Mouse (Mus musculus): ENCODE results near the gene Tpp2. TPM values are rescaled to one million over a fixed set of nuclear protein-coding genes. Genes with fewer than 3 reads are reported as not detected.
"Not testable (repeated sequence)": the region's sequence is repeated elsewhere in the genome, so short reads cannot be mapped to it uniquely, and the experiment has no call there.

The Tpp2 gene
- polyA plus RNA-seq, 1 experiment from 2014 or later: 78.8 TPM

GRCm38 (mm10) chr1:44032213-44032612 lies 98.8 kb downstream of the Tpp2 start:
- Histone ChIP-seq H3K27ac (replicated peaks) (no peak overlapping the region), H3K4me1 (no peaks in the 10 kb centered on the region), H3K4me3 (no peak overlapping the region), H3K27me3 (replicated peaks; ENCODE audit: low read depth, poor library complexity, severe bottlenecking) (no peaks in the 10 kb centered on the region), H3K36me3 (replicated peaks) (no peaks in the 10 kb centered on the region), H3K9me3 (no peaks in the 10 kb centered on the region)
- 75% methylated on average over 2 of the region's 2 CpGs for WGBS
- no peak for DNase-seq (ENCODE audit: low spot score)

- no peak overlapping the region for H3K4me3 ChIP-seq
- no peaks in the 10 kb centered on the region for H3K27me3 ChIP-seq (replicated peaks; ENCODE audit: low read depth, poor library complexity, severe bottlenecking)
- no peak overlapping the region for H3K27ac ChIP-seq (replicated peaks)
- no peaks in the 10 kb centered on the region for H3K36me3 ChIP-seq (replicated peaks)
- DNase-seq (ENCODE audit: low spot score): no peak
- H3K9me3 ChIP-seq: no peaks in the 10 kb centered on the region
- no peaks in the 10 kb centered on the region for H3K4me1 ChIP-seq
- WGBS: 88% methylated on average over 5 of the region's 5 CpGs
Observed at GRCm38 (mm10) chr1:44032948-44033347, 99.5 kb downstream of the Tpp2 start.

- WGBS: 1% methylated on average over 17 of the region's 17 CpGs
- Histone ChIP-seq H3K36me3 (replicated peaks) (no peaks in the 10 kb centered on the region), H3K9me3 (no peaks in the 10 kb centered on the region), H3K27ac (replicated peaks) (peak overlapping the region; percentile 77), H3K4me1 (peaks cover 7% of the 10 kb centered on the region), H3K27me3 (replicated peaks; ENCODE audit: low read depth, poor library complexity, severe bottlenecking) (no peaks in the 10 kb centered on the region), H3K4me3 (peak overlapping the region; percentile 54)
- DNase-seq (ENCODE audit: low spot score): peak; percentile 69
Observed at GRCm38 (mm10) chr1:44041797-44042554, 108.5 kb downstream of the Tpp2 start.

- no peaks in the 10 kb centered on the region for H3K9me3 ChIP-seq
- 6% methylated on average over 6 of the region's 6 CpGs for whole genome bisulfite sequencing
- H3K4me1 ChIP-seq: peaks cover 7% of the 10 kb centered on the region
- H3K27ac ChIP-seq (replicated peaks): peak overlapping the region; percentile 77
- DNase-seq (ENCODE audit: low spot score): peak; percentile 47
- no peaks in the 10 kb centered on the region for H3K27me3 ChIP-seq (replicated peaks; ENCODE audit: low read depth, poor library complexity, severe bottlenecking)
- H3K36me3 ChIP-seq (replicated peaks): no peaks in the 10 kb centered on the region
- H3K4me3 ChIP-seq: peak overlapping the region; percentile 54
Observed at GRCm38 (mm10) chr1:44042555-44042915, 109.1 kb downstream of the Tpp2 start.

DNA sequence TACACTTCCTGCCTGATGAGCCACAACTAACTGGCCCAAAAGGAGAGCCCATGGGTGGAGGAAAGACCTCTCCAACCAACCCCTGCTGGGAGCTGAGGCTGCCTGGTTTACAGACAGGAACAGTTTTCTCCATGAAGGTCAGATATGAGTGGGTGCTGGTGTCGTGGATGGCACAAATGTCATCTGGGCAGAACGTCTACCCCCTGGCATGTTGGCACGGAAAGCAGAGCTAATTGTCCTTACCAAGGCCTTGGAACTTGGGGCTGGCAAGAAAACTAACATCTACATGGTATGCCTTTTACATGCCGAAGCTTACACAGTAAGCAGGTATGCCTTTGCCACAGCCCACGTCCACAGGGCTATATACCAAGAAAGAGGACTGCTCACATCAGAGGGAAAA lies 112.2 kb downstream of the Tpp2 start:
- DNase-seq (ENCODE audit: low spot score); H3K27me3 ChIP-seq (replicated peaks; ENCODE audit: low read depth, poor library complexity, severe bottlenecking); H3K27ac ChIP-seq (replicated peaks); H3K36me3 ChIP-seq (replicated peaks); H3K9me3 ChIP-seq; H3K4me1 ChIP-seq; H3K4me3 ChIP-seq: not testable (repeated sequence)
- 86% methylated on average over 5 of the region's 5 CpGs for WGBS

DNA sequence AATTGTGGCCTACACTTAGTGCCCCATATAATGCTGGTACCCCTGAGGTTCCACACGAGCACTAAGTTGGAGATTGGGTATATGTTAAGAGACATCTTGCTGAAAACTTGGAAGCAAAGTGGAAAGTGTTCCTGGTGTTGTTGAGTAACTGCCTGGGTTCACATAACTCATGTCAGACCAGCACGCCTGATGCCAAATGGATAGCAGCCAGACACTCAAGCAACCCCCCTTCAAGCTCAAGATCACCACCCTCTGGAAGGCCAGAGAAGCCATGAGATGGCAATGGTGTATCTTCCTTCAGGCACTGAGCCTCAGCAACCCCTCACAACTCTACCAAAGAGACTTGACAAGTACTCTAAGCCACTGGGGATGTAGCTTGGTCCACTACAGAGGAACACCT lies 113.1 kb downstream of the Tpp2 start:
- H3K27ac ChIP-seq (replicated peaks): no peak overlapping the region
- H3K27me3 ChIP-seq (replicated peaks; ENCODE audit: low read depth, poor library complexity, severe bottlenecking): no peaks in the 10 kb centered on the region
- no peaks in the 10 kb centered on the region for H3K36me3 ChIP-seq (replicated peaks)
- H3K4me3 ChIP-seq: no peak overlapping the region
- H3K4me1 ChIP-seq: peaks cover 7% of the 10 kb centered on the region
- H3K9me3 ChIP-seq: no peaks in the 10 kb centered on the region
- WGBS: 80% methylated on average over 2 of the region's 2 CpGs
- DNase-seq (ENCODE audit: low spot score): no peak

Small RNAs within 50 kb of the gene (microRNA-seq; reads per million reads assigned to microRNA genes)
- not detected for gene Gm24180

Other genes with a start within 250 kb of the Tpp2 start
- 0.23 TPM in 1 of 2 replicates, not detected in the other for gene 1500015O10Rik, start 203.0 kb upstream of the Tpp2 start, polyA plus RNA-seq (2016; fragmentation: Nextera tagmentation; extraction: Ambion mirVana)
- gene Uxs1, start 105.8 kb upstream of the Tpp2 start, polyA plus RNA-seq (2016; fragmentation: Nextera tagmentation; extraction: Ambion mirVana): 20.1 and 20.6 TPM in 2 replicates
- 0.61 and 0.75 TPM in 2 replicates for gene Mettl21c, start 86.4 kb downstream of the Tpp2 start, polyA plus RNA-seq (2016; fragmentation: Nextera tagmentation; extraction: Ambion mirVana)
- gene Gm8251, start 128.3 kb downstream of the Tpp2 start, polyA plus RNA-seq (2016; fragmentation: Nextera tagmentation; extraction: Ambion mirVana): 0.19 and 0.24 TPM in 2 replicates
- gene Tex30, start 168.8 kb downstream of the Tpp2 start, polyA plus RNA-seq (2016; fragmentation: Nextera tagmentation; extraction: Ambion mirVana): 106 and 112 TPM in 2 replicates
- 68.2 and 70.1 TPM in 2 replicates for gene Kdelc1, start 185.2 kb downstream of the Tpp2 start, polyA plus RNA-seq (2016; fragmentation: Nextera tagmentation; extraction: Ambion mirVana)
- gene Bivm, start 185.3 kb downstream of the Tpp2 start, polyA plus RNA-seq (2016; fragmentation: Nextera tagmentation; extraction: Ambion mirVana): 25.4 and 26.6 TPM in 2 replicates
- gene Ercc5, start 214.1 kb downstream of the Tpp2 start, polyA plus RNA-seq (2016; fragmentation: Nextera tagmentation; extraction: Ambion mirVana): 21.5 and 24.5 TPM in 2 replicates

Measured in embryonic facial prominence, embryonic 10.5 days (tissue).